Mouse (Mus musculus) CH12.LX (cell line): ENCODE measurements around the gene Mob3b. TPM values are rescaled to one million over a fixed set of nuclear protein-coding genes. Genes with fewer than 3 reads are reported as not detected.

Experiments
- DNase-seq: peaks from one replicate; pipeline ENCODE4 v3.0.0-alpha.2; 2013; ENCODE audit errors: extremely low read depth
- H3K27ac ChIP-seq: 2 replicates; pipeline ENCODE4 v1.5.1; 2012; ENCODE audit warnings: low read depth, mild to moderate bottlenecking, control low read depth, moderate library complexity; ENCODE audit not compliant: insufficient read depth
- H3K27me3 ChIP-seq: replicated peaks from 2 replicates; pipeline ENCODE3; 2012; ENCODE audit warnings: inconsistent platforms
- H3K36me3 ChIP-seq, 2 experiments: replicated peaks in 1 of 2; 2 replicates each; pipeline versions ENCODE3 to v1.6.1; 2012; ENCODE audit warnings: inconsistent platforms in 1 of 2, low read length in 1 of 2, mild to moderate bottlenecking in 1 of 2, mixed read lengths in 1 of 2, moderate library complexity in 1 of 2; ENCODE audit not compliant: control insufficient read depth in 1 of 2, insufficient read depth in 1 of 2
- H3K4me1 ChIP-seq, 2 experiments: 2 replicates each; pipeline ENCODE4 v1.6.1; 2012; ENCODE audit warnings: inconsistent platforms in 1 of 2, moderate library complexity in 1 of 2; ENCODE audit not compliant: insufficient read depth in 2 of 2, control insufficient read depth in 1 of 2
- H3K4me2 ChIP-seq: 2 replicates; pipeline ENCODE4 v1.6.1; 2012; ENCODE audit warnings: low read depth, mild to moderate bottlenecking, control low read depth; ENCODE audit not compliant: poor library complexity, insufficient read depth, severe bottlenecking
- H3K4me3 ChIP-seq, 3 experiments: fragments of 150-350 bp in 1 of 3; sonication (generic) in 1 of 3; replicated peaks in 1 of 3; 2 replicates each; pipeline versions ENCODE3 to v1.5.1; 2011 to 2012; ENCODE audit warnings: low read depth in 2 of 3, low read length in 2 of 3, mild to moderate bottlenecking in 2 of 3, moderate library complexity in 2 of 3, control low read depth in 1 of 3, improper control_type of control experiment in 1 of 3, inconsistent platforms in 1 of 3, mixed read lengths in 1 of 3; ENCODE audit not compliant: poor library complexity in 1 of 3
- H3K79me2 ChIP-seq: replicated peaks from 2 replicates; pipeline ENCODE4 v1.6.1; 2012; ENCODE audit warnings: mild to moderate bottlenecking, moderate library complexity; ENCODE audit not compliant: control insufficient read depth, poor library complexity, insufficient read depth, severe bottlenecking; ENCODE audit errors: extremely low read depth
- H3K9ac ChIP-seq: 2 replicates; pipeline ENCODE4 v1.6.1; 2012; ENCODE audit warnings: low read depth, mild to moderate bottlenecking, control low read depth, moderate library complexity; ENCODE audit not compliant: insufficient read depth
- H3K9me3 ChIP-seq: replicated peaks from 2 replicates; pipeline ENCODE3; 2012; ENCODE audit warnings: low read length, inconsistent platforms, mixed read lengths
- E2F4 ChIP-seq: IDR thresholded peaks from 2 replicates; pipeline ENCODE4 v1.6.1; 2011; ENCODE audit warnings: low read depth, low read length, improper control_type of control experiment; ENCODE audit not compliant: insufficient replicate concordance
- EP300 ChIP-seq: IDR thresholded peaks from 2 replicates; pipeline ENCODE4 v1.6.1; 2011; ENCODE audit warnings: low read length, improper control_type of control experiment
- ETS1 ChIP-seq: conservative IDR thresholded peaks from 2 replicates; pipeline ENCODE4 v1.6.1; 2012; ENCODE audit warnings: low read depth, mild to moderate bottlenecking, inconsistent platforms, low read length, improper control_type of control experiment, moderate library complexity
- GABPA ChIP-seq: IDR thresholded peaks from 2 replicates; pipeline ENCODE4 v1.6.1; 2012; ENCODE audit warnings: low read depth, low read length, improper control_type of control experiment, inconsistent platforms; ENCODE audit not compliant: insufficient replicate concordance
- HCFC1 ChIP-seq: IDR thresholded peaks from 2 replicates; pipeline ENCODE4 v1.6.1; 2012; ENCODE audit warnings: low read depth, mild to moderate bottlenecking, inconsistent platforms, low read length, improper control_type of control experiment
- IRF4 ChIP-seq: IDR thresholded peaks from 2 replicates; pipeline ENCODE4 v1.6.1; 2014; ENCODE audit warnings: low read depth, mild to moderate bottlenecking, inconsistent platforms, low read length, improper control_type of control experiment
- JUN ChIP-seq: IDR thresholded peaks from 2 replicates; pipeline ENCODE4 v1.6.1; 2011; ENCODE audit warnings: low read depth, mild to moderate bottlenecking, low read length, improper control_type of control experiment, moderate library complexity; ENCODE audit not compliant: insufficient read depth
- KAT2A ChIP-seq: IDR thresholded peaks from 2 replicates; pipeline ENCODE4 v1.6.1; 2012; ENCODE audit warnings: low read length, improper control_type of control experiment, inconsistent platforms; ENCODE audit not compliant: insufficient replicate concordance
- MAX ChIP-seq: IDR thresholded peaks from 2 replicates; pipeline ENCODE4 v1.6.1; 2011; ENCODE audit warnings: low read length, improper control_type of control experiment
- MEF2A ChIP-seq: IDR thresholded peaks from 2 replicates; pipeline ENCODE4 v1.6.1; 2014; ENCODE audit warnings: low read depth, mild to moderate bottlenecking, inconsistent platforms, low read length, improper control_type of control experiment, borderline replicate concordance
- MXI1 ChIP-seq: IDR thresholded peaks from 2 replicates; pipeline ENCODE4 v1.6.1; 2011; ENCODE audit warnings: mild to moderate bottlenecking, low read depth, low read length, improper control_type of control experiment
- POLR2A ChIP-seq: IDR thresholded peaks from 2 replicates; pipeline ENCODE4 v1.6.1; 2011; ENCODE audit warnings: low read depth, mild to moderate bottlenecking, improper control_type of control experiment, low read length
- RAD21 ChIP-seq: IDR thresholded peaks from 2 replicates; pipeline ENCODE4 v1.6.1; 2011; ENCODE audit warnings: low read depth, mild to moderate bottlenecking, low read length, improper control_type of control experiment, moderate library complexity
- RCOR1 ChIP-seq: conservative IDR thresholded peaks from 2 replicates; pipeline ENCODE4 v1.6.1; 2012; ENCODE audit warnings: low read depth, mild to moderate bottlenecking, inconsistent platforms, low read length, improper control_type of control experiment
- TBP ChIP-seq: conservative IDR thresholded peaks from 2 replicates; pipeline ENCODE4 v1.6.1; 2011; ENCODE audit warnings: low read depth, low read length, improper control_type of control experiment
- TCF12 ChIP-seq: IDR thresholded peaks from 2 replicates; pipeline ENCODE4 v1.6.1; 2014; ENCODE audit warnings: low read depth, mild to moderate bottlenecking, inconsistent platforms, low read length, improper control_type of control experiment
- USF2 ChIP-seq: conservative IDR thresholded peaks from 2 replicates; pipeline ENCODE4 v1.6.1; 2011; ENCODE audit warnings: low read depth, low read length, improper control_type of control experiment
- ZC3H11A ChIP-seq: IDR thresholded peaks from 2 replicates; pipeline ENCODE4 v1.6.1; 2012; ENCODE audit warnings: low read depth, mild to moderate bottlenecking, inconsistent platforms, low read length, improper control_type of control experiment
- ZKSCAN1 ChIP-seq: IDR thresholded peaks from 2 replicates; pipeline ENCODE4 v1.6.1; 2012; ENCODE audit warnings: low read depth, inconsistent platforms, low read length, improper control_type of control experiment, borderline replicate concordance
- ZMIZ1 ChIP-seq: IDR thresholded peaks from 2 replicates; pipeline ENCODE4 v1.6.1; 2012; ENCODE audit warnings: low read depth, mild to moderate bottlenecking, inconsistent platforms, low read length, improper control_type of control experiment
- dilution Hi-C: fragments of 300-500 bp; cut with MboI; formaldehyde crosslinking; loops from 2 replicates; pipeline ENCODE4 v1.14.3; 2020; ENCODE audit warnings: low sequenced_read_pairs; ENCODE audit not compliant: extremely low pct_unique_long_range_greater_than_20kb, extremely low pct_ligation_motif_present
- in situ Hi-C: fragments of 300-500 bp; cut with MboI; formaldehyde crosslinking; loops from 3 replicates; pipeline ENCODE4 v1.14.3; 2019; ENCODE audit warnings: low sequenced_read_pairs, low pct_ligation_motif_present, low pct_unique_long_range_greater_than_20kb, mixed read lengths
- polyA plus RNA-seq: library from polyadenylated mRNA; unstranded; fragments of >175 nt; gene quantifications from 2 replicates; pipeline ENCODE4 v1.2.1, GENCODE M21; 2012; ENCODE audit warnings: low read depth; ENCODE audit not compliant: insufficient read length
- total RNA-seq, 2 experiments: library from RNA; depleted of rRNA; stranded (reverse); fragments of 300-350 nt in 1 of 2; fragments of >200 nt in 1 of 2; gene quantifications; 2 replicates each; pipeline ENCODE4 v1.2.3; 2012 to 2014

The Mob3b gene
- total and polyA plus RNA-seq, 3 experiments: 3.5 to 11.7 (median 11.0) TPM

GRCm38 (mm10) chr4:34974795-34975194 lies 182.5 kb downstream of the Mob3b start:
- in situ Hi-C loops (no loop called here), dilution Hi-C loops (no loop called here)
- Histone ChIP-seq H3K9ac (no peak overlapping the region), H3K4me3 (no peak overlapping the region), H3K27me3 (no peaks in the 10 kb centered on the region), H3K79me2 (no peaks in the 10 kb centered on the region), H3K27ac (no peak overlapping the region), H3K4me1 (no peaks in the 10 kb centered on the region), H3K9me3 (peaks cover 2% of the 10 kb centered on the region), H3K4me2 (no peak overlapping the region), H3K36me3 (peaks cover 0 to 36% of the 10 kb centered on the region in 2 experiments)
- TF ChIP-seq MEF2A (no peak), ZMIZ1 (no peak), GABPA (no peak)
- no peak for DNase-seq

GRCm38 (mm10) chr4:34967541-34967940 lies 189.7 kb downstream of the Mob3b start:
- Histone ChIP-seq H3K4me3 (no peak overlapping the region), H3K79me2 (no peaks in the 10 kb centered on the region), H3K9ac (no peak overlapping the region), H3K27me3 (no peaks in the 10 kb centered on the region), H3K36me3 (peaks cover 0 to 41% of the 10 kb centered on the region in 2 experiments), H3K4me2 (no peak overlapping the region), H3K4me1 (peaks cover 0 to 9% of the 10 kb centered on the region in 2 experiments; a peak in 1 of 4 replicates), H3K9me3 (peaks cover 2% of the 10 kb centered on the region), H3K27ac (no peak overlapping the region)
- in situ Hi-C loops: no loop called here
- no peak for DNase-seq
- dilution Hi-C loops: no loop called here
- TF ChIP-seq USF2 (no peak), IRF4 (no peak), POLR2A (no peak), MAX (no peak), E2F4 (no peak), RAD21 (no peak), RCOR1 (no peak), HCFC1 (no peak), TBP (no peak), KAT2A (no peak)

- Histone ChIP-seq H3K27me3 (no peaks in the 10 kb centered on the region), H3K4me1 (peaks cover 0 to 16% of the 10 kb centered on the region in 2 experiments; a peak in 2 of 4 replicates), H3K4me3 (no peak overlapping the region), H3K79me2 (no peaks in the 10 kb centered on the region), H3K27ac (no peak overlapping the region), H3K9ac (no peak overlapping the region), H3K4me2 (no peak overlapping the region), H3K9me3 (no peaks in the 10 kb centered on the region), H3K36me3 (peaks cover 0 to 40% of the 10 kb centered on the region in 2 experiments)
- dilution Hi-C loops (no loop called here), in situ Hi-C loops (no loop called here)
- TF ChIP-seq ZKSCAN1 (no peak), TCF12 (no peak), HCFC1 (no peak), JUN (no peak), ZC3H11A (no peak), GABPA (no peak), EP300 (no peak), MXI1 (no peak), POLR2A (no peak), ETS1 (no peak)
- no peak for DNase-seq
Observed at GRCm38 (mm10) chr4:34966336-34966957, 190.8 kb downstream of the Mob3b start.
